Mouse (Mus musculus) retina, postnatal 7 days (tissue): ENCODE results near the gene Slc30a2.
A peak's percentile ranks its signal among the peaks of the same experiment; 100 is the strongest.
"Not testable (repeated sequence)": the region's sequence is repeated elsewhere in the genome, so short reads cannot be mapped to it uniquely, and the experiment has no call there.

Source experiments
- DNase-seq: peaks from one replicate; pipeline ENCODE4 v3.0.0-alpha.2; 2012; ENCODE audit warnings: low read depth, low spot score

Slc30a2 gene

GRCm38 (mm10) chr4:134356591-134357460, 13.8 kb downstream of the Slc30a2 start:
- DNase-seq: peak; percentile 60

- no peak for DNase-seq
Measured at GRCm38 (mm10) chr4:134357461-134357771, 14.4 kb downstream of the Slc30a2 start.

DNA sequence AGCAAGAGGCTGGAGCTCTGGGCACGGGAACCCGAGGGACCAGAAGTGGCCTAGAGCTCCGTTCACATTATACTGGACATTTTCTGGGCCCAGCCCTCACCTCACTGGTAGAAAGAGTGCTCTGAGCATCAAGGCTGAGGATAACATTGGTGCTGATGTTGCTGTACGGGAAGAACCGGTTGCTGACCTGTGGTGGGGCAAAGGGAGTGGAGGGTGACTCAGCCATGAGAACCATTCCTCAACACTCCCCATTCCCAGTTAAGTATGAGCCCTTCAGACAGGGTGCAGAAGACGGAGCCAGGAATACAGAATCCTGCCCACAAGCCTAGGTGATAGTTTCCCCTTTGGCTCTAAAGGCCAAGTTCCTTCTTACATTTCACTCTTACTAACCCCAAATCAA, 16.7 kb downstream of the Slc30a2 start:
- no peak for DNase-seq

GRCm38 (mm10) chr4:134361215-134361614, 18.2 kb downstream of the Slc30a2 start:
- no peak for DNase-seq

- no peak for DNase-seq
Measured at GRCm38 (mm10) chr4:134362124-134362523, 19.1 kb downstream of the Slc30a2 start.

- no peak for DNase-seq
Measured at GRCm38 (mm10) chr4:134362586-134362985, 19.6 kb downstream of the Slc30a2 start.

GRCm38 (mm10) chr4:134365280-134365679, 22.3 kb downstream of the Slc30a2 start:
- no peak for DNase-seq

DNA sequence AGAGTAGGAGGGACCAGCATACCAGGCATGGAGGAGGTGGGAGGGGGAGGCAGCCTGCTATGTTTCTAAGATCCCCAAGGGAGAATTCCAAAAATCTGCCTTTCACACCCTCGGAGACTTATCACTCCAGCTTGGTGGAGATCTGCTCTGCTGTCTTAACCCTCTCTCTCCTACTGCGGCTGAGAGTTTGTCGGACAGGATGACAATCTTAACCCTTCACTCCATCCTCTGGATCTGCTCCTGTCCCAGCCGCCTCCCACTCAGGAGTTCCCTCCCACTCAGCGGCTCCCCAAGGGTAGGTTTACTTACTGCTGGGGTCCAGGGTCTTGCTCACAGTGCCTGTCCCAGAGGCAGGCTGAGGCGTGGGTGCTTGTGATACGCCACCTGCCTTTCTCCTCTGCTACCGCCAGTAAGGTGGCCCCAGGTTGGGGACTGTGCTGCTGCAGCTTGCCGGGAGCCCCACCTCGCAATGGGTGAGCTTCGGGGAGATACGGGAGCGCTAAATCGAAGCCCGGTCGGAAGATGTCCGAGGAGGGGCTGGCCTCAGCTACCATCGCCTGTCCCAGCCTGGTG, 27.8 kb downstream of the Slc30a2 start:
- DNase-seq: no peak

GRCm38 (mm10) chr4:134371316-134371855, 28.4 kb downstream of the Slc30a2 start:
- no peak for DNase-seq

- DNase-seq: no peak
Measured at GRCm38 (mm10) chr4:134372294-134372747, 29.3 kb downstream of the Slc30a2 start.

GRCm38 (mm10) chr4:134373295-134373694, 30.3 kb downstream of the Slc30a2 start:
- DNase-seq: no peak

- no peak for DNase-seq
Measured at GRCm38 (mm10) chr4:134374306-134374705, 31.3 kb downstream of the Slc30a2 start.

DNA sequence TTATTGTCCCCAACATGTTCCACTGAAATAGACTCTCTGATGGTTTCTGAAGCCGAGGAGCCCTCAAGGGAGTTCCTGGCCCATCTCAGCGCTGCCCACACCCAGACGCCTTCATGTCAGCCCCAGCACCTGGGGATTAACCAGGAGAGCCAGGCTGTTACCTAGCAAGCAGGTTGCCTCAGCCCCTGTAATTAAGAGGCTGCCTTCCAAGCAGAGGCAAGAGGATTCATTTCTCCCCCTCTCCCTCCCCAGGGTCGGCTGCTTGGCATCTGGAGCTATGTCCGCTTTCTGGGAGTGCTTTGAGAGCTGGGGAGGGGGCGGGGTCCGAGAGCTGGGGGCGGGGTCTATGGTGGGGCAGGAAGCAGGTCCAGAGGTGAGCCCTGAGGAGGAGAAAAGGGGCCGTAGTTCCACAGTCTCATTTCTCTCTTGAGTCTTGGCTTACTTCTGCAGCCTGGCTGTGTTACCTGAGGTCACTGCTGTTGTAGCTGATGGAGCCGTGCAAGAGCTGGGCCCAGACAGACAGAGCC, 35.2 kb downstream of the Slc30a2 start:
- no peak for DNase-seq

DNA sequence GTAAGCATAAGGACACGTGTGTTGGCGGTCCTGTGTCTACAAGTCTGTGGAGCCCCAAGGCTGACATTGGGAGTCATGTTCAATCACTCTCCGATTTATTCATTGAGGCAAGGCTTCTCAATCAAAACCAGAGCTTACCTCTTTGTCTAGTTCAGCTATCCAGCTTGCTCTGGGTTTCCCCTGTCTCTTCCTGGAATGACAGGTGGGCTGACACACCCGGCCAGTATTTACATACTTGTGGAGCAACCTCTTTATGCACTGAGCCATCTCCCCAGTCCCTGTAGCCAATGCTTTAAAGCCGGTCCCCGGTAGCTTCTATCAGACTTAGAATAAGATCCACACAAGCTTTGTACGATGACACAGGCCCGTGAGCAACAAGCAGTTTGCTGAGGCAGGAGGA, 36.5 kb downstream of the Slc30a2 start:
- DNase-seq: no peak

DNA sequence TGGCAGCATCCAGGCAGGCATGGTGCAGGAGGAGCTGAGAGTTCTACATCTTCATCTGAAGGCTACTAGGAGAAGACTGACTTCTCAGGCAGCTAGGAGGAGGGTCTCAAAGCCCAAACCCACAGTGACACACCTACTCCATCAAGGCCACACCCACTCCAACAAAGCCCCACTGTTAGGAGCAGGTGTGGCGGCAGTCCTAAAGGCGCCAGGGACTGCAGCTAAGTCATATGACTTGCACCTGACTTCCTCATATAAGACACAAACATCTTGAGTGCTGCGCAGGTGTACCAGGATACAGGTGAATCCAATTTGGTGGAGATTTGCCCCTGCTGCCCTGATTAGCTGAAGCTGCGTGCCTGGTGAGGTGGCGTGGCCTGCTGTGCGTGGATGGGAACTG, 40.8 kb downstream of the Slc30a2 start, which contains the start of gene Extl1:
TSS of gene Extl1 (minus strand) at position 101 of the 400 bp plus-strand sequence.
- DNase-seq: not testable (repeated sequence)

DNA sequence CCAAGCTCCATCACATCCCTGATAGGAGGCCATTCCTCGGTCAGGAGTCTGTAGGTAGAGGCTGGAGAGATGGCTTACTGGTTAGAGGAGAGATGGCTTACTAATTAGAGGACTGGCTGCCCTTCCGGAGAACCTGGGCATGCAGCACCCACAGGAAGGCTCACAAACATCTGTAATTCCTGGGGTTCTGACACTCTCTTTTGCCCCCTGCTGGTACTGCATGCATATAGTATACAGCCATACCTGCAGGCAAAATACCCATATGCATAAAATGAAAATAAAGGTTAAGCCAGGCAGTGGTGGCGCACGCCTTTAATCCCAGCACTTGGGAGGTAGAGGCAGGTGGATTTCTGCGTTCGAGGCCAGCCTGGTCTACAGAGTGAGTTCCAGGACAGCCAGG, 44.3 kb downstream of the Slc30a2 start:
- no peak for DNase-seq

DNA sequence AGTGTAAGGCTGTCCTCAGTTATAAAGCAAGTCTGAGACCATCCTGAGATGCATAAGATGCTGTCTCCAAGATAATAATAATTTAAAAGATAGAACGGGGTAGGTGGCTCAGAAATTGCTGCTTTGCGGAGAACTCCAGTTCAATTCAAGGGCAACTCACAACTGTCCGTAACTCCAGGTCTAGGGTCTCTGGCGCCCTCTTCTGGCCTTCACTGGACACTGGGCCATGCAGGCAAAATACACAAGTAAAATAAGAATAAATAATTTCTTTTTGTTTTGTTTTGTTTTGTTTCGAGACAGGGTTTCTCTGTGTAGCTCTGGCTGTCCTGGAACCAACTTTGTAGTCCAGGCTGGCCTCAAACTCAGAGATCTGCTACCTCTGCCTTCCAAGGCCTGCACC, 45.4 kb downstream of the Slc30a2 start:
- DNase-seq: no peak

GRCm38 (mm10) chr4:134391636-134392035, 48.7 kb downstream of the Slc30a2 start:
- no peak for DNase-seq

GRCm38 (mm10) chr4:134392595-134392994, 49.6 kb downstream of the Slc30a2 start:
- no peak for DNase-seq

- no peak for DNase-seq
Measured at GRCm38 (mm10) chr4:134393026-134393425, 50.0 kb downstream of the Slc30a2 start.

- no peak for DNase-seq
Measured at GRCm38 (mm10) chr4:134395142-134395541, 52.2 kb downstream of the Slc30a2 start.

DNA sequence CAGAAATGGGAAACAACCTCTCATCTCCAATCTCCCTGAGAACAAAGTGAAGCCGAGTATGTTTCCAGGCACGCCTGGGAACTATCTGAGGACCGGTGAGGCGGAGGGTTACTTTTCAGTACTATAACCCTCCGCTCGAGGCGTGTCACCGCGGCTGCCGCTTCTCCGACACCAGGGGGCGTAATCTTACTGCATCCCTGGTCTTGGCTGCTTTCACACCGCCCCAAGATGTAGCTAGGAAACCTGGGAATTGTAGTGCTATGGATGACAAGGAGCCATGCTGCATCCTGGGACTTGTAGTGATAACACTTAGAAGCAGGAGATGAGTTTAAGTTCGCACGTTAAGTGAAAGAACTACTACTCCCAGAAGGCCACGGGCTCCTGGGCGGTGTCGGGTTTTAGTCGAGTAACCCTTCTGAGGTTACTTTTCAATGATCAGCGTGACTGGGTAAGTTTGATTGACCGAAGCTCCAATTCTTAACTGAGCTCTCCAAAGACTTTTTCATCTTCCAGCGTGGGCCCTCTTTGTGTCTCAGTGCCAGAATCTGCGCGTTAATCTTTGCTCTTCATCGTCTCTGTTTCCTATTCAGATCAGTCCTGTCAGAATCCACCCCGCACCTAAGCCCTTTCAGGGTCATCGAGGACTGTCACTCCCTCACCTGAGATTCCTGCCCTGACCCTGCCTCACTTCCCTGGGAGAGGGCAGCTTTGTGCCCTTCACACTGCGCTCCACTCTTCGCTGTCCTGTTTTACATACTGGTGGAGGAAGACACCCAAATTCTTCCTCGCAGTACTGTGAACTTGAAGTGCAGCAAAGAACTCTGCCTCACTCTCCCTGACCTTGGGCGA, 53.2 kb downstream of the Slc30a2 start, which contains the start of gene Pafah2:
TSS of gene Pafah2 (plus strand) at position 344 of the 849 bp plus-strand sequence.
- peak; percentile 96 for DNase-seq
